Mouse (Mus musculus) urinary bladder, postnatal 4 days (tissue): ENCODE data around the gene Pygl.
"Not testable (repeated sequence)": the region's sequence is repeated elsewhere in the genome, so short reads cannot be mapped to it uniquely, and the experiment has no call there.

Source experiments
- DNase-seq, 2 experiments: peaks; one replicate each; pipeline ENCODE4 v3.0.0; 2021 to 2022; ENCODE audit warnings: low spot score in 2 of 2

Gene Pygl

DNA sequence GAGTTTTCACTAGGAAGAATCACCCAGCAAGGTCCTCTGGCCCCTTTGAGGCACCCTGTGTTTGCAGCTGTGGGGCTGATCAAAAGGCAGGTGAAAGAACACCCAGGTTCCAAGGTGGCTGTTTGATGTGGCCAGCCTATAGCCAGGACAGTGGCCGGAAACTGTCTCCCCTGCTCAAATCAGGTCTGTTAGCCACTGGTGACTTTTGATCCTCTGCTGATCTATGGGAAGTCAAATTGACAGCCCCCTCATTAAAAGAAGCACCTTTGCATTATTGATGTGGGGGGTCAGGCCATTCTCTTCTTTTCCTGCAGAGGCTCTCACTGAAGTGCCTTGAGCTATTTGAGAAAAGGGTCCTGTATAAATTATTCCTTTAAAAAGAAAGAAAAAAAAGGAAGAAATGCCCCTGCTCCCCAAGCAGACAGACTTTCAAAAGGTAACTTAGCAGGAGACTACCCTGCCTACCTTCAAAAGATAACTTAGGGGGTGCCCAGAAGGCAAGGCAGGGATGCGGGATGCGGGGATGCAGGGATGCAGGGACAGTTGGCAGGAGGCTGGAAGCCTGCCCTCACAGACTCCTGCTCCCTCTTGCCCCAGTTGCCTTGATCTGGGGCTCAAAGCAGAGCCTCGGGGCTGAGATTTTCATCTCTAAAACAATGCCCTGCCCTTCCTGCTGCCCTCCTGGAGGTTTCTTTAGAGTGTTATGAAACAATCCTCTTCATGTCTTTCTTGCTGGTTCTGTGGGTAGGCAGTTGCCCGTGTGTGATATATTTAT lies 73.8 kb downstream of the Pygl start:
- no peak for DNase-seq

DNA sequence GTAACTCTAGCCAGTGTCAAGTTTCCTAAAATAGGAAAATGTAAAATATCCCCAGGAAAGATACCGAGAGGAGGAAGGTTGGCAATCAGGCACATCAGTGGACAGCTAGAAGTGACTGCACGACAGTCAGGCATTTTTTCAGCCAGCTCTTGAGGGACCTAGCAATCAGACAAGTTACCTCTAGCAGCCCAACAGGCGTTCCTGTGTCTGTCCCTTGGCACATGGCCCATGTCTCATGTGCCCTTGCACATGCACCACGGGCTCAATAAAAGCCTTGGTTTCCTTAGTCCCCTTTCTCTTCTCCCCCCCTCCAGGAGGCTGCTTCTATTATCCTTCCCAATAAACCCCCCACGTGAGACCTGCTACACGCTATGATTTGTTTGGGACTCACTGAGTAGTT lies 75.1 kb downstream of the Pygl start:
- no peak for DNase-seq

DNA sequence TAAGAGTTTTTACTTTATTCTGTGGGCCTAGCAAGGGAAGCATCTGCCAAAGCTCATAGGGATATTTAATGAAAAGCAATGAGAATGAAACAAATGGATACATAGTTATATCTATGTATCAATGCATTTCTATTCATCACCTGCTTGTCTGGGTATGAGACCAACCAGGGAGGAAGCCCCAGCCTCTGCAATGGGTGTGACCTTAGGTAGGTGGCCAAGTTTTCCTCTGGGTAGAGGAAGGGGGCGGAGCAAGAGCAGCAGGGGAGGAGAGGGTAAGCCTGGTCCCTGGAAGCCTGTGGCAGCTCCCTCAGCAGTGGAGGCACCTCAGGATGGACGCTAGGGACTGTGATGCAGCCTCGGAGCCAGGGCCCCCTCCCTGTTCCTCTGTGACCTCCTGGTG lies 77.4 kb downstream of the Pygl start, which contains the start of gene Abhd12b:
Gene Abhd12b, plus strand, starts transcription at position 301 of the 400 bp plus-strand sequence.
- no peak for DNase-seq

DNA sequence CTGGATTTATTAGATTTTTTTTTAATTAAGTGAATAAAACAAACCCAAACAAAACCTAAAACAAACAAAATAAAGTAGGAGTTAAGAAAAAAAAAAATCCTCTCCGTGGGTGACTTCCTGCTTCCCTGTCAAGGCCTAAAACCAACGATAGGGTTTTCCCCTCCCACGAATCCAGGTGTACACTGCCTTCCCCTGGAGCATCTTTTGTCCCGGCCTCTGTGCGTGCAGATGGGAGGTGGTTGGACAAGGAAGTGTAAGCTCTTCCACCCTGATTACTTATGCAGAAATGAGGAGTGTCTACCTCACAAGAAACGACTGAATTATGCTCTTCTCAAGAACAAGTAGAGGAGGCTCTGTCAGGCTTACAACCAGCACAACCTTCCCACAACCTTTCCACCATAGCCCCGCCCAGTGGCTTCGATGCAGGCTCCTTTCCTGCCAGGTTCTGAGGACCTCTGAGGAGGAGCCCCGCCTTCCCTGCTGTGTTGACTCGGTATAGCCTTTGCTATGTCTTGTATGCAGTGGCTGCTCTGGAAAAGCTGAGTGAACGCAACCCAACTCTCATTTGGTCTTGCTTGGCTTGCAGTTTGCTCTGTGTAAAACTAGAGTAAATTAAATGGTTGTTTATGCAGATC lies 82.5 kb downstream of the Pygl start:
- DNase-seq, result no peak

DNA sequence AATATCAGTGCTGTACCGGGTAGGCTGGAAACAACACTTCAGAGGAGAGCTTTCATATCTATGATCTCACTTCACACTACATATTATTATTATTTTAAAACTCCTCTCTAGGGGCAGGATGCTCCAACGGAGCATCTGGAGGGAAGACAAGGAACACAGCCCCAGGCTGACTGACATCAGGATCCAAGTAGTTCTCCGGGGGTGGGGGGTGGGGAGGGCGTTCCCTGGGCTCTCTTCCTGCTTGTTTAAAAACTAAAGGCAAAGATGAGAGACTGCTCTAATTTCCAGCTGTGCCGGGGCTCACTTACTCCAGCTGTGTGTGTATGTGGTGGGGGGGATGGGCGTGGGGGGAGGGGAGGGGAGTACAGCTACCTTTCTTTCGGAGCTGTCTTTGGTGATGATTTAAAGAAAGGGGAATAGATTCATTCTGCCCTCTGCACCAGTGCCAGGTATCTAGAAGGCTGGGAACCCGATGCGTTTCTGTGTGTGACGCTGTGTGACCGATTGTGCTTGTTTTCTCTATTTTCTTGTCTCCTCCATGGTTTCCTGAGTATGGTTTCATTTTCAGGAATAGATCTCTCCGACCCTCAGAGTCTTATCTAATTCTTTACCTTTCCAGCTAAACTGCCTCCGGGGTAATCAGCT lies 83.2 kb downstream of the Pygl start:
- DNase-seq, result no peak

DNA sequence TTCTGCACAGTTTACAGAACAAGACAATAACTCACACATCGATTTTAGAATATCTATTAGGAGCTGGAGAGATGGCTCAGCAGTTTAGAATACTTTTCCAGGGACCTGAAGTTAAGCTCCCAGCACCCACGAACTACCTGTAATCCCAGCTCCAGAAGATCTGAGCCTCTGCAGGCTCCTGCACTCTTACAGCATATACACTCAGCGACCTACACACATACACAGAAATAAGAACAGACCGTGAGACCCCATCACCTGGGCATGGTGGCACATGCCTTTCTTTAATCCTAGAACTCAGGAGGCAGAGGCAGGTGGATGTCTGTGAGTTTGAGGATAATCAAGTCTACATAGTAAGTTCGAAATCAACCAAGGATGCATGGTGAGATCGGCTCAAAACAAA lies 85.7 kb downstream of the Pygl start:
- DNase-seq, result no peak

DNA sequence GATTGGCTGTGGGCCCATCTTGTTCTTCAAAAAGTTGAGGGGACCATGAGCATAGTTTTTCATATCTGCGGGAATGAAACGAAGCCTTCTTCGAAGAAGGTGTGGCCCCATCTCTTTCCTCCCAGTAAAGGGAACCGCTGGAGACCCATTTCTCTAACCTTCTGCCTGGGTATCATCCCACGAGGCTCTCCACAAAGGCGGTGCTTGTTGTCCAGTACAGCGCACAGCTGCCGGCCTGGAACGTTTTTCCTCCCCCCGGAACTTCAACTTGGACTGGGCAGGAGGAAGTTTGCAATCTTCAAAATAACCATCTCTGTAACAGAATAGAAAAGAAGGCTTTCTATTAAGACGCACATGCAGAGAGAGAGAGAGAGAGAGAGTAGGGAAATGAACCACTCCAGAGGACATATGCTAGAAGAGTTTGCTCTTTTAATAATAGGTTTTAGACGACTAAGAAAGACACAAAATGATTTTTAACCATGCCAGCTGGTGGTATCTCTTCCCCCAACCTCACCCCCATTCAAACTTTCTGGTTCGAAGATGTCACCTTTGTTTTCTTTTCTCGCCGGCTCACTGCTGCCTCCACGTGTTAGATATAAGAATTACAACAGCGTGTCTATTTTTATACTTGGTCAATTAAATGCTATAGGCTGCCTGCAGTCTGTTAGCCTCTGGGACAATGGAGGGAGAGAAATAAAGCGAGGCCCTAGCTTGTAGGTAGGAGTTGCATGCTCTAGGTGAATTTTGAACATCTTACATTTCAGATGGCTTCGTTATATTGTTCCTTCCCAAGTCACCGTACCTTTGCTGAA lies 86.4 kb downstream of the Pygl start:
- DNase-seq, result no peak

DNA sequence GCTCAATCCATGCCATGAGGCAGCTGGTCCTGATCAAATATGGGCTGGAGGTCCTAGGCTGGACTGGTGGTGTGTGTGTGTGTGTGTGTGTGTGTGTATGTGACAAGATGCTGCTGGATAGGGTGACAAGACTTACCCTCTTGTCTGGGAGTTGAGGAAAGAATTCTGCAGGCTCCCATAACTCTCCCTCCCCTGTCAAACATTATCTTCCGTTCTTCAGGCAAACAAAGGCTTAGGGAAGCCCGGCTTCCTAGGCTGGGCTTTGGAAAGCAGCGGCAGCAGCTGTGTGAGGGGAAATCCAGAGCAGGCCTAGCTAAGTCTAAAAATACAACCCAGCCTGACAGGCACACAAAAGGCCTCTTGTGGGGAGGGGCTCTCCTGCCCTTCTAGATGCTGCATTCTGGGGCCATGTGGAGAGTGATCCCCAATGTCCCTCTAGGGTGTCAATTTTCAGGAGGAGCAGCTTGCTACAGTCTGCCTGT lies 87.1 kb downstream of the Pygl start:
- DNase-seq, result not testable (repeated sequence)

DNA sequence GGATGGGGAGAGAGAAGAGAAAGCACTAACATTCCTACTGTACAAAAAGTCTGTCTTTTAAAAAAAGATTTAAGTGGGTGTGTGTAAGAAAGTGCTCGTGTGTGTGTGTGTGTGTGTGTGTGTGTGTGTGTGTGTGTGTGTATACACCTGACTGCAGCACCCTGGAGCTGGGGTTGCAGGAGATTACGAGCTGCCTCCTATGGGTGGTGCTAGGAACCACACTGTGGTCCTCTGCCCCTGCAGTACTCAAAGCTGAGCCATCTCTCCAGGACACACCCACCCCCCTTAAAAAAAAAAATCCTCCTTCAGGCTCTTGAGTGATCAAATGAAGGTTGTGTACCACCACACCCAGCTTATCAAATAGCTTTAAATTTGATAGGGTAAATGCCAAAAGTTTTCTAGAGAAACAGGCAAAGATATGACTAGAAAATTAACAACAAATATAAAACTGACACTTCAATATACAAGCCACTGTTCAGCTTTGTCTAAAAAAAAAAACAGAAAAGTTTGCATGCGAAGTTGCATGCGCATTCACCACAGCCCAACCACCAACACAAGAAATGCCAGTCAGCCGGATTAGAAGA lies 90.2 kb downstream of the Pygl start:
- no peak for DNase-seq
